Mouse (Mus musculus) CD4-positive, CD25-positive, alpha-beta regulatory T cell, adult 2 months (primary cell): ENCODE measurements at regions not wholly inside any gene's neighbourhood (a gene's known extent, or its start where the extent isn't known, plus 50 kb on each side); places are given as distances from the start of the nearest gene placed in this dataset.

ENCODE experiments used
- DNase-seq: peaks from one replicate; pipeline ENCODE4 v3.0.0-alpha.2; 2012; ENCODE audit warnings: low read depth, low spot score

DNA sequence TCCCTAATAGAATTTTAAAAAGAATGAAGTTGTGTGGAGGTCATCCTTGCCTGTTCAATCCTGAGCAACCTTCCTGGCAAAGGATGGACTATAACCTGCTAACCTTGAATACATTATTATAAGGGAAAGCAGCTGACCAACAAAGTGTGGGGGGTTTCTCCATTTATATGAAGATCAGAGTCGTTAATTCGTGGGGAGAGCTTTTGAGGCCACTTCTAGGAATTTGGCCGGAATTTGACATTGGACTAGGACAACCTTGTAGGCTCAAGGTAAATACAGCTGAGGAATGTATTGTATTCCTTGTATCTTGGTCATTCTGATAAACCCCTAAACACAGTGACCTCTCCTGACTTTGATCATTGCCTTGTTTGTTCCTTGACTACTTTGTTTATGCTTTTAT is 56.9 kb downstream of the Klf4 start:
- no peak for DNase-seq

DNA sequence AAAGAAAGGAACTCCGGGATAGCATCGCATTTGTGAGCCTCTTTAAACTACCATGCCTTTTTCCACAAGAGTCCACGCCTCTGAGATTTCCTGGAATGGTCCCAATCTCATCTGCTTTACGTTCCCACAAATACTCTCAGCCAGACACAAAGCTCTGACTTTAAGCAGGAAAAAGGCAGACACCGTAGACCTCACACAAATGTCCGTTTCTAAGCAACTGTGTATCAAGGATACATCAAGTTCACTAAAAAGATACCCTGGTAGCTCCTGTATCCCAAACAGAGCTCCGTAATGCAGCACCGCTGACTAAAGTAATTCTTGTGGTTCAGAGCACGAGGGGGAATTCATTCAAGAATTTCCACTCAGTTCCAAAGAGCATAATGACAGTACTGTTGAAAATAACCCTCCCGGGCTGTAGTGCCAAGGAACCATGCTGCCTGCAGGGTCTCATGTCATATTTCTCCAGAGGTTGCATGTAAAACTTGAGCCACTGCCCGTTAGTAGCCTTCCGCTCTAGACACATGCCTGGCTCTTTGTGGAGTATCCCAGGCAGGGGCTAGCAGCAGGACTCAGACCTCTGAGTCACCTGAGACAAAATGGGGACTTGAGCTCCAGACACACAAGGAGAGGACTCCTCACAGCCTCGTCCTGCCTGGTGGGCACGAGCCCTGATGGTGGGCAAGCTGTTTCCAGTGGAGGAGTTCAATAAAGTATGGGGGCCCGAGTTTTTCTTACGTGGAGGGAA is 58.0 kb downstream of the Klf4 start:
- no peak for DNase-seq

DNA sequence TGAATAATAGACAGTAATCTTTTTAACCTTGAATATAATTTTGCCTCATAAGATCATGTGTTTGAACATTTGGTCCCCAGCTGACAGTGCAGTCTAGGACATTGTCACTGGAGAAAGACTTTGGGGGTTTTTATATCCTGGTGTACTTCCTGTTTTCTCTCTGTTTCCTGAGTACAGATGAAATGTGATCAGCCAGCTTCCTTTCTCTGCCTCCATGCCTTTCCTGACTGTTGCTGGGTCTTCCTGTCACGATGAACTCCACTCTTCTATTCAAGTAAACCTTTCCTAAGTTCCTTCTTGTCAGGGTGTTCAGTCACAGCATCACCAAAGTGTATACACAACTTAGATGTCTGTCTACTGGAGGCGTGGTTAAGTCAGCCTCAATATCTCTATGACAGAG is 59.6 kb downstream of the Klf4 start:
- DNase-seq, result no peak

DNA sequence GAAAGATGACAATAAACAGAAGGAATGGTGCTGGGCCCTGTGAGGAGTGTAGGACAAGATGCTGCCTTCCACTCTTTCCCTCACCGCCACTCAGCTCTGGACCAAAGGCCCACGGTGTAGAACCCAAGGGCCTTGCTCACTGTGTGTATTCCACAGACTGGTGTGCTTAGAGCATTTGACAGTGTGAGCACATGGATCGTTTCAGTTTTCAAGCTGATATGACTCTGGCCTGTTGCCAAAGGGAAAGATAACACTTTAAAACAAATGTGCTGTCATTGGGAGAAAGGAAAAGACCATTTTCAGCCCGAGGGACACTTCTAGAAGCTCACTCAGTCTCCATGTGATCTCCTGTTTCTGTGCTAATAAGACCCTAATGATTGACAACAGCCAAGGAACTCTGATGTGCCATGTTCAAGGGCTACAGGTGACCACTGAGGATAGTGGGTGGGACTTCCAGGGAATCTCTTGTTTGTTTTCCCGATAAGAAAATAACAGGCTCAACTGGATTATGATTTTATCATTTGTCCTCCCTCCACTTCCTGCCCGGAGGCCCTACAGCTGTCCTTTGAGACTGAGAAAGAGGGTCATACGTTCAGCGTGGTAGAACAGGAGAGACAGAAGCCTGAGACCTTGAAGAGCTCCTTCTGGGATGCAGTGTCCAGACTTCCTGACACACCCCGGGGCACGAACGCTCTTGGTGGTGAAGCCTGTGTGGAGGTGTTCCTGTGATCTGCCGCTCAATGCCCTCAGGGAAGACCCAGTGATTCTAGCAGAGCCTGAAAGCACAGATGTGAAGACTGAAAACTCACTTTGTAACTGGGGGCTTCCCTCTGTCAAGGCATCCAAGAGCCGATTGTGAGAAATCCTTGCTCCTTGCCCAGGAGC is 61.2 kb downstream of the Klf4 start:
- no peak for DNase-seq

DNA sequence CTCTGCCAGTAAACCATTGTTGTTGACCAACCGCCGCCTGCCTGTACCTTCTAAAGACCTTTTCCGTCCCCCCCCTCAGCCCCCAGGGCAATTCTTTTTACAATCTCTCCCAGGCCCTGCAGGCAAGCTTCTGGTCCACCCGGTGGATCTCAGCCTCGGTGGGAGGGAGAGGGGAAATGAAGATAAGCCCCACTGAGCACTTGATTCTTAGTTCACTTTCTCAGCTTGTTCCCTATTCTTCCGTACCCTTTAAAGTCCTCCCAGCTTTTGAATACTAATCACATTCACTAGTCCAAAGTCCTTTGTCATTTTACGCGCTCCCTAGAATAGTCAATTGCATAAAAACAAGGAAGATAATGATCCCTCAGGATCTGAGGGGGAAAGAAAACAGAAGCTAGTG is 68.1 kb downstream of the Klf4 start:
- no peak for DNase-seq

DNA sequence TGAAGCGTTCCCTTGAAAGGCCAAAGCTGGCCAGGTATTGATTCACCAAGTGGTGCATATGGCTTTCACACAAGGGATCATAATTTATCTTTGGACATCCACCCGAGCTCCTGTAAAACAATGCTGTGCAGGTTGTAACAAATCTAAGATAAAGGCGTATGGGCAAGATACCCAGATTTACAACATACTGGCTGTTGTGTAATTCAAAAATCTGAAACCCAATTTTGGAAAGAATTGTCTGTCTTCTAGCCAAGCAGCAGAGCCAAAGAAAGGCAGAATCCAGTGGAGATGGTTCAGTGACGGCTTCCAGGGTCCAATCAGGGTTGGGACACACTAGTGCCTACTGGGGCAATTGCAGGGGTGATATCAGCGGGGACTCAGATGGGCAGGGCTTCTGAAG is 70.3 kb downstream of the Klf4 start:
- DNase-seq, result no peak

DNA sequence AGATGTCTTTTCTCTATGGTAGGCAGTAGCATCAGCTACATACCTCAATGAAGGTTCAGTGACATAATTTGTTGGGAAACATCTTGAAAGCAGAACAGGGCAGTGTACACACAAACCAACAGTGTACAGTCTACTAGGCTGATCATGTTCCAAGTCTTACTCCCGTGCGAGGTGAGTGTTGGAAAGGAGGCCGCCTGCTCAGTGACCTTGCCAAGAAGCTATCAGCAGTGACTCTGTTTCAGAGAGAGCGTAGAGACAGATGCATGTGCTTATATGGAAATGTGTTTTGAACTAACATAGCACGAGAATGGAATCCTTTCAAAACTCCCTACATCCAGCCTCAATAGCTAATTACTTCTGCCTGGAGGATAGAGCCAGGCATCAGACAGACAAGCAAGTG is 78.4 kb downstream of the Klf4 start:
- DNase-seq, result no peak

DNA sequence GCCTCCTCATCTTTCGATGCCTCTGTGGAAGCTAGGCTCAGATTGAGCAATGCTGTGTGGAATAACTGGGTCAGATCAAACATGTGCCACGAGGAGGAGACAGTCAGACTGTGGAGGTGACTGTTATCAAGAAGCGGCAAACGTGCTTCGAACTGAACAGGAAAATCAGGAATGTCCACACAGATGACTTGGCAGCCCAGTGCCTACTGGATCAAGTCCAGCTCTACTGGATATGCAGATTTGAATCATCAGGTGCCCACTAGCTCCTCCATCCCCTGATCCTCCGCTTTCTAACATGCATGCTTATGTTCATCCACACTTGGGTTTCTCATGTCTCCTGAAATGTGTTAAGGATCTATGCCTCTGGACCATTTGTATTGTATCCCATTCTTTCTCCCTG is 79.7 kb downstream of the Klf4 start:
- DNase-seq, result no peak

DNA sequence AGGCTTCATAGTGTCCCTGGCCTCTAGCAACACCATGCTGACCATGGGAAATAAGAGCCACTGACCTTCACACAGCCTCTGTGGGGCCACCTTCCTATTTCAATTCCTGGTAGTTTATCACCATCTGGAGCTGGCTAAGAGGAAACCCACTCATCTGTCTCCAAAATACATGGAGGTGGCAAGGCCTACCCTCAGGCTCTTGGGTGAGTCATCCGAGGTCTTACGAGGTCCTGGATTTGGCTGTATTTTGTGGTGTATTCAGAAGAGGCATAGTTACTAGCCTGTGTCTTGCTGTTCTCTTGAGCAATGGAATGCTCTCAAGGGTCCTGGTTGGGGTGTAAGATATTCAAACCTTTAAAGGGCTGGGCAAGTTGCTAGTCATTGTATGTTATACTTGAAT is 80.6 kb downstream of the Klf4 start:
- no peak for DNase-seq

DNA sequence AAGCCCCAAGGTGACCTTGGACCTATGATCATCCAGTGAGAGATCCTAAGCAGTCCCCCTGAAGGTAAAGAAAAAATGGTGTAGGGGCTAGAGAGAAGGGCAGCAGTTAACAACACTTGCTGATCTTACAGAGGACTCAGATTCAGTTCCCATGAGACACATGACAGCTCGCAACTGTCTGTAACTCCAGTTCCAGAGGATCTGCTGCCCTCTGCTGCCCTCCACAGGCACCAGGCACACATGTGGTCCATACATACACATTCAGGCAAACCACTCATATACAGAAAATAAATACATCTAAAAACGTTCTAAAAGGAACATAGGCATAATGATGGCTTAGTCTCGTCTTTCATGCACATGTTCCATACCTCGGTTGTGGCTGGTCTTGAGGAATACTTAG is 81.2 kb downstream of the Klf4 start:
- peak; percentile 63 for DNase-seq

DNA sequence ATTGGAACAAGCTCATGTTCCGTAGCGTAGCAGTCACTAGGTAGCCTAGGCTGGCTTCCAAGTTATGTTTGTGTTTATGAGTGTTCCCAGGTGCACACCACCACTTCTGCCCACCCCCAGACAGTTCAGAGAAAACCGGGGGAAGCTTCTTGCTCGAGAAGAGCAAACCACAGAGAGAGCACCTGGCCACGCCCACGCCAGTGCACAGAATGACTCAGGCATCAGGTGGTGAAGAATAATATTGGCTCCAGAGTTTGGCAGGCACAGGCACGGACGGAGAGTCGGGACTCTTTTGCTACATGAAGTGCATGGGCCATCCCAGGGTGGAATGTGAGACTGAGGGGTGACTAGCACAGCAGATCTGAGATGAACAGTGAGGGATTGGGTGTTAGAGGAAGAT is 88.8 kb downstream of the Klf4 start:
- DNase-seq, result peak; percentile 84

DNA sequence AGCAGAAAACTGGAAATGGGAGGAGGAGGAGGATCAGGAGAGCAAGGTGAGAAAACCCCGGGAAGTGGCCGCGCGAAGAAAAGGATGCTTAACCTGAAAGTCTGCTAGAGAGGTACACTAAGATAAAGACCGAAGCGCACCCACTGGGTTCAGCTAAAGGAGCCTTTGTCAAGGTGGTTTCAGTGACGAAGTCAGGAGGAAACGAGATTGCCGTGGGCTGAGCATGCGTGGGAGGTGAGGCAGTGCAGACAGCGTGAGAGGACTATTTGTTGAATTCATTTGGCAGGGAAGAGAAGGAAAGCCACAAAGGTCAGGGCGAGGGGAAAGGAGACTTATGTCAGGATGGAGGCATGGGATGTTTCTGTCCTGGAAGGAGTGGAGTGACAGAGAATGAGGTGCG is 90.2 kb downstream of the Klf4 start:
- peak; percentile 80 for DNase-seq
